Mouse (Mus musculus) lung, postnatal 0 days (tissue): ENCODE measurements around the gene Cacna1a.

Experiments used
- CTCF ChIP-seq: IDR thresholded peaks from 2 replicates; pipeline ENCODE4 v1.5.1; 2016; ENCODE audit warnings: antibody characterized with exemption, mild to moderate bottlenecking
- EP300 ChIP-seq: IDR thresholded peaks from 2 replicates; pipeline ENCODE4 v1.6.1; 2016; ENCODE audit warnings: antibody characterized with exemption, mild to moderate bottlenecking, control low read depth

DNA sequence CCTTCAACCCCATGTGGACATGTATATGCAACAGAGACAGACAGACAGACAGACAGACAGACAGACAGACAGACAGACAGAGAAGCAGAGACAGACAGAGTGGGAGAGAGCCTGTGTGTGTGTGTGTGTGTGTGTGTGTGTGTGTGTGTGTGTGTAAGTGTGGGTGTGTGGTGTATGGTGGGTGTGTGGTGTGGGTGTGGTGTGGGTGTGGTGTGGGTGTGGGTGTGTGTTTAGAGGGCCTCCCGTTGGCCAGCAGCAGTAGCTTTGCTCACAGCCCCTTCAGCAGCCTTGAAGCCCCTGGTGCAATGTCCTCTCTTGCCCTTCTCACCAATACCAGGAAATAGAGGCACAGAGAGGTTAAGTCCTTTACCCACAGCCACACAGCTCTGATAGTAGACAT is 204.9 kb downstream of the Cacna1a start:
- no peak for TF ChIP-seq EP300
- no peak for TF ChIP-seq CTCF
